ENCODE assay signal across 11 mouse cellular contexts in the genomic region with DNA sequence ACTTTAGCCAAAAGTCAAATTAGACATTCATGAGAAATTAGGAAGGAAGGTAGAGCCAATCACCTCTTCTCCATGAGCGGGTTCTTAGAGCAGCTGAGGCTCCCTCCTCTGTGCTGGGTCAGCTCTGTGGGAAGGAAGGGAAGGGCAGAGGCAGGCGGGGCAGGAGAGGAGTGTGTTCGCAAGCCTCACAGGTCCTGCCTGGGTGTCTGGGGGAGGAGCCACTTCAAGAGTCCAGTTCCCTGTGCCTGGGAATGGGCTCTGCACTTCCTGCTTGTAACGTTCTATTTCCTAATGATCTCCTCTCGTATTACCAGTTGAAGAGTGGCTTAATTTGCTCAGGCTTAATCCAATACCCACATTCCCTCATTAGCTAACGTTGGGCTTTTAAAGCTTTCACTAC. TPM values are rescaled to one million over a fixed set of nuclear protein-coding genes. Genes with fewer than 3 reads are reported as not detected.
DNase-seq lines count a peak whose midpoint lies in the region; ATAC-seq and TF ChIP-seq lines count a peak whose summit lies in the region.
"Had no signal": no experiment of that assay in that cellular context is flagged by ENCODE, and none has a peak within 500 bp of the region (broad histone marks: within the 10 kb centered on the region; RNA-seq: fewer than 3 reads in every experiment).

No protein-coding gene starts in this region.

- H3K79me2 ChIP-seq in heart, adult 2 months (replicated peaks; ENCODE audit: control insufficient read depth, insufficient read depth, low read length): peaks cover 6% of the 10 kb centered on the region

- ATAC-seq in heart, embryonic 13.5 days (ENCODE audit: extremely low read depth, insufficient number of reproducible peaks, low FRiP score, low TSS enrichment): no peak
- peak; percentile 59; the same call in 1 of the 2 replicates for ATAC-seq in kidney, postnatal 0 days (replicated peaks; ENCODE audit: low FRiP score, low read depth)
- ATAC-seq in midbrain, embryonic 11.5 days (ENCODE audit: low FRiP score): no peak
- ATAC-seq in midbrain, embryonic 15.5 days (replicated peaks): no peak

- H3K9me3 ChIP-seq in heart, embryonic 13.5 days: no peaks in the 10 kb centered on the region
- H3K9me3 ChIP-seq in kidney, postnatal 0 days (replicated peaks; ENCODE audit: low read length): no peaks in the 10 kb centered on the region
- no peaks in the 10 kb centered on the region for H3K9me3 ChIP-seq in midbrain, embryonic 11.5 days (ENCODE audit: control insufficient read depth, low read length)
- no peaks in the 10 kb centered on the region for H3K9me3 ChIP-seq in midbrain, embryonic 15.5 days
- H3K9me3 ChIP-seq: hindbrain, embryonic 15.5 days had no signal

- peaks cover 65% of the 10 kb centered on the region for H3K4me1 ChIP-seq in heart, embryonic 13.5 days
- H3K4me1 ChIP-seq in heart, adult 2 months (ENCODE audit: control insufficient read depth, insufficient read depth, low read length): peaks cover 27% of the 10 kb centered on the region
- H3K4me1 ChIP-seq in kidney, postnatal 0 days (replicated peaks; ENCODE audit: insufficient read depth, low read length): 0 out of 2 replicates have a peak, but pooled peaks cover 6% of the 10 kb centered on the region
- no peaks in the 10 kb centered on the region for H3K4me1 ChIP-seq in midbrain, embryonic 11.5 days (ENCODE audit: control insufficient read depth, insufficient read depth, low read length)
- H3K4me1 ChIP-seq in midbrain, embryonic 15.5 days: no peaks in the 10 kb centered on the region
- H3K4me1 ChIP-seq: megakaryocyte, embryonic 14.5 days had no signal

- no peak for TF ChIP-seq EP300 in heart, adult 2 months (IDR thresholded peaks at IDR 0.05; ENCODE audit: insufficient read depth, low read depth, low read length)

- peak overlapping the region; percentile 54 for H3K27ac ChIP-seq in heart, embryonic 13.5 days (replicated peaks)
- no peak overlapping the region; the same call in 1 of the 2 replicates for H3K27ac ChIP-seq in heart, adult 2 months
- no peak overlapping the region for H3K27ac ChIP-seq in kidney, postnatal 0 days
- H3K27ac ChIP-seq in midbrain, embryonic 11.5 days (ENCODE audit: low read depth, low read length): no peak overlapping the region
- no peak overlapping the region for H3K27ac ChIP-seq in midbrain, embryonic 15.5 days
- H3K27ac ChIP-seq: hindbrain, embryonic 15.5 days had no signal

- H3K9ac ChIP-seq in heart, embryonic 13.5 days: peak overlapping the region; percentile 42; the same call in 1 of the 2 replicates
- H3K9ac ChIP-seq in heart, adult 2 months (ENCODE audit: low read depth, low read length): no peak overlapping the region
- H3K9ac ChIP-seq in kidney, postnatal 0 days (ENCODE audit: low read depth, low read length): no peak overlapping the region
- no peak overlapping the region for H3K9ac ChIP-seq in midbrain, embryonic 11.5 days (ENCODE audit: low read length)
- H3K9ac ChIP-seq in midbrain, embryonic 15.5 days: no peak overlapping the region
- H3K9ac ChIP-seq: hindbrain, embryonic 15.5 days had no signal

- no peak for TF ChIP-seq POLR2A in heart, adult 2 months (IDR thresholded peaks at IDR 0.05; ENCODE audit: insufficient read depth, low read depth, low read length)

- H3K4me3 ChIP-seq in heart, embryonic 13.5 days: no peak overlapping the region
- H3K4me3 ChIP-seq in heart, adult 2 months: no peak overlapping the region
- H3K4me3 ChIP-seq in kidney, postnatal 0 days (replicated peaks; ENCODE audit: low read depth, low read length): no peak overlapping the region
- H3K4me3 ChIP-seq in midbrain, embryonic 11.5 days (ENCODE audit: low read depth, low read length): no peak overlapping the region
- no peak overlapping the region for H3K4me3 ChIP-seq in midbrain, embryonic 15.5 days
- H3K4me3 ChIP-seq: hindbrain, embryonic 15.5 days; megakaryocyte, embryonic 14.5 days had no signal

- 17% methylated on average over 6 of the region's 6 CpGs for WGBS in heart, embryonic 13.5 days
- 27% methylated on average over 6 of the region's 6 CpGs for WGBS in heart, adult 2 months
- 18% methylated on average over 6 of the region's 6 CpGs for WGBS in kidney, postnatal 0 days
- WGBS in midbrain, embryonic 11.5 days: 21% methylated on average over 5 of the region's 6 CpGs
- WGBS in midbrain, embryonic 15.5 days: 24% methylated on average over 6 of the region's 6 CpGs

- no peaks in the 10 kb centered on the region for H3K27me3 ChIP-seq in heart, embryonic 13.5 days (replicated peaks)
- H3K27me3 ChIP-seq in heart, adult 2 months (ENCODE audit: control insufficient read depth, insufficient read depth, low read length): no peaks in the 10 kb centered on the region
- no peaks in the 10 kb centered on the region for H3K27me3 ChIP-seq in kidney, postnatal 0 days (ENCODE audit: insufficient read depth, low read length)
- no peaks in the 10 kb centered on the region for H3K27me3 ChIP-seq in midbrain, embryonic 11.5 days (ENCODE audit: control insufficient read depth, insufficient read depth, low read length)
- H3K27me3 ChIP-seq in midbrain, embryonic 15.5 days (replicated peaks): no peaks in the 10 kb centered on the region
- H3K27me3 ChIP-seq: hindbrain, embryonic 15.5 days had no signal

- H3K4me2 ChIP-seq in heart, embryonic 13.5 days: peak overlapping the region; percentile 22; the same call in 1 of the 2 replicates
- H3K4me2 ChIP-seq in kidney, postnatal 0 days (ENCODE audit: low read length): no peak overlapping the region
- H3K4me2 ChIP-seq in midbrain, embryonic 11.5 days: no peak overlapping the region
- no peak overlapping the region for H3K4me2 ChIP-seq in midbrain, embryonic 15.5 days
- H3K4me2 ChIP-seq: hindbrain, embryonic 15.5 days had no signal

- no peaks in the 10 kb centered on the region for H3K36me3 ChIP-seq in heart, embryonic 13.5 days
- peaks cover 15% of the 10 kb centered on the region for H3K36me3 ChIP-seq in heart, adult 2 months (ENCODE audit: control insufficient read depth, insufficient read depth, low read length)
- H3K36me3 ChIP-seq in kidney, postnatal 0 days (ENCODE audit: insufficient read depth, low read length): no peaks in the 10 kb centered on the region
- H3K36me3 ChIP-seq in midbrain, embryonic 11.5 days (ENCODE audit: control insufficient read depth, insufficient read depth, low read length): no peaks in the 10 kb centered on the region
- H3K36me3 ChIP-seq in midbrain, embryonic 15.5 days (replicated peaks): no peaks in the 10 kb centered on the region
- H3K36me3 ChIP-seq: hindbrain, embryonic 15.5 days had no signal

- no peak for DNase-seq in heart, adult 2 months
- peak; percentile 57 for DNase-seq in embryo, embryonic 10 days (ENCODE audit: low spot score)
- DNase-seq in kidney, postnatal 0 days (ENCODE audit: low spot score): peak; percentile 53
- DNase-seq in lung, postnatal 14 days: peak; percentile 33
- no peak for DNase-seq in spleen, postnatal 10 days (ENCODE audit: low spot score in 2 of 2)
- no peak for DNase-seq in midbrain, embryonic 11.5 days (ENCODE audit: low spot score, missing footprints)
- DNase-seq: right cerebral cortex, adult 18-20 months had no signal

- TF ChIP-seq CTCF in heart, adult 2 months (IDR thresholded peaks at IDR 0.05): no peak
- TF ChIP-seq CTCF in kidney, postnatal 0 days (IDR thresholded peaks at IDR 0.05; ENCODE audit: low read depth): no peak

- intact Hi-C loops in heart, adult 2 months (cut with DNase I): no loop called here

RNA-seq across cellular contexts. Expression of gene Rassf8, which starts 32.8 kb away (rescaled TPM):
- polyA plus RNA-seq in heart, embryonic 13.5 days (2015; fragmentation: Nextera tagmentation; extraction: Ambion mirVana): 7.4 and 7.6 TPM in 2 replicates
- total RNA-seq in heart, adult 2 months (2021): 10 to 100 TPM; 56.9 to 58.2 TPM
- 18.1 and 36.4 TPM in 2 replicates for polyA plus RNA-seq in heart, adult 2 months (2012; rRNA removed)
- 10.3 and 11.0 TPM in 2 replicates for polyA plus RNA-seq in kidney, postnatal 0 days (2015; fragmentation: Nextera tagmentation; extraction: Ambion mirVana)
- polyA plus RNA-seq in midbrain, embryonic 11.5 days (2014; fragmentation: Nextera tagmentation; extraction: Ambion mirVana): 3.8 TPM in 2 replicates
- polyA plus RNA-seq in midbrain, embryonic 15.5 days (2015; fragmentation: Nextera tagmentation; extraction: Ambion mirVana): 4.6 and 5.5 TPM in 2 replicates

Comparison
In these comparisons a context has a peak if more than half of its experiments do, and no peak if none do; other contexts are left out.
1. DNase-seq: peak in embryo, embryonic 10 days (single experiment), kidney, postnatal 0 days (single experiment) and lung, postnatal 14 days (single experiment); none in heart, adult 2 months (0 of 2), spleen, postnatal 10 days (0 of 2) and midbrain, embryonic 11.5 days (single experiment).